Mouse (Mus musculus): Measurements from ENCODE around the gene Rhebl1.

The Rhebl1 gene

GRCm38 (mm10) chr15:98851229-98851818 lies 43.0 kb downstream of the Rhebl1 start:
- no peak for DNase-seq (ENCODE audit: low read depth, low spot score)

GRCm38 (mm10) chr15:98850668-98851067 lies 43.7 kb downstream of the Rhebl1 start:
- no peak for DNase-seq (ENCODE audit: low read depth, low spot score)

- DNase-seq (ENCODE audit: low read depth, low spot score), result no peak
These were observed 44.3 kb downstream of the Rhebl1 start for GRCm38 (mm10) chr15:98849956-98850600.

- no peak for DNase-seq (ENCODE audit: low read depth, low spot score)
These were observed 45.2 kb downstream of the Rhebl1 start for GRCm38 (mm10) chr15:98849165-98849564.

GRCm38 (mm10) chr15:98846140-98846539 lies 48.2 kb downstream of the Rhebl1 start:
- no peak for DNase-seq (ENCODE audit: low read depth, low spot score)

- no peak for DNase-seq (ENCODE audit: low read depth, low spot score)
These were observed 49.2 kb downstream of the Rhebl1 start for GRCm38 (mm10) chr15:98845149-98845548.

- DNase-seq (ENCODE audit: low read depth, low spot score), result no peak
These were observed 50.6 kb downstream of the Rhebl1 start for GRCm38 (mm10) chr15:98843595-98844223.

GRCm38 (mm10) chr15:98839671-98840585 lies 54.4 kb downstream of the Rhebl1 start:
- no peak for DNase-seq (ENCODE audit: low read depth, low spot score)

GRCm38 (mm10) chr15:98839161-98839560 lies 55.2 kb downstream of the Rhebl1 start:
- DNase-seq (ENCODE audit: low read depth, low spot score), result no peak

GRCm38 (mm10) chr15:98837743-98838103 lies 56.6 kb downstream of the Rhebl1 start:
- no peak for DNase-seq (ENCODE audit: low read depth, low spot score)

- DNase-seq (ENCODE audit: low read depth, low spot score), result no peak
These were observed 57.2 kb downstream of the Rhebl1 start for GRCm38 (mm10) chr15:98837006-98837742.

- no peak for DNase-seq (ENCODE audit: low read depth, low spot score)
These were observed 59.0 kb downstream of the Rhebl1 start for GRCm38 (mm10) chr15:98835291-98835690.

GRCm38 (mm10) chr15:98834059-98834458 lies 60.3 kb downstream of the Rhebl1 start:
- DNase-seq (ENCODE audit: low read depth, low spot score), result no peak

- no peak for DNase-seq (ENCODE audit: low read depth, low spot score)
These were observed 61.1 kb downstream of the Rhebl1 start for GRCm38 (mm10) chr15:98833281-98833680.

- DNase-seq (ENCODE audit: low read depth, low spot score), result no peak
These were observed 61.9 kb downstream of the Rhebl1 start for GRCm38 (mm10) chr15:98832161-98833058.

GRCm38 (mm10) chr15:98831684-98832035 lies 62.7 kb downstream of the Rhebl1 start:
- DNase-seq (ENCODE audit: low read depth, low spot score), result no peak

- DNase-seq (ENCODE audit: low read depth, low spot score), result peak; percentile 95
These were observed 63.3 kb downstream of the Rhebl1 start, which contains the start of gene Prkag1 for GRCm38 (mm10) chr15:98830736-98831683. Gene Prkag1, minus strand, starts transcription at chr15:98831521.

Measured in forelimb bud, embryonic 11.5 days (tissue).